Mouse (Mus musculus) lung, postnatal 0 days (tissue): ENCODE data around the gene Tigd3. TPM values are rescaled to one million over a fixed set of nuclear protein-coding genes. Genes with fewer than 3 reads are reported as not detected.
A peak's percentile ranks its signal among the peaks of the same experiment; 100 is the strongest.

ENCODE experiments used
- ATAC-seq: fragments of 200-750 bp; cut with Nextera tagmentation; 2 replicates; pipeline ENCODE4 v1.8.0; 2017; ENCODE audit warnings: moderate library complexity
- DNase-seq: peaks from one replicate; pipeline ENCODE4 v3.0.0-alpha.2; 2016; ENCODE audit warnings: low spot score
- H3K27ac ChIP-seq: fragments of 300-500 bp; sonication (generic); 2 replicates; pipeline ENCODE4 v1.5.1; 2014; ENCODE audit warnings: antibody characterized with exemption, mild to moderate bottlenecking, low read length, mixed read lengths
- H3K27me3 ChIP-seq: fragments of 300-500 bp; sonication (generic); replicated peaks from 2 replicates; pipeline ENCODE4 v1.6.1; 2014; ENCODE audit warnings: low read length, mixed read lengths; ENCODE audit not compliant: insufficient read depth
- H3K36me3 ChIP-seq: fragments of 300-500 bp; sonication (generic); 2 replicates; pipeline ENCODE4 v1.6.1; 2014; ENCODE audit warnings: low read length, mixed read lengths; ENCODE audit not compliant: insufficient read depth
- H3K4me1 ChIP-seq: fragments of 300-500 bp; sonication (generic); 2 replicates; pipeline ENCODE4 v1.6.1; 2014; ENCODE audit warnings: antibody characterized with exemption, low read depth, low read length, mixed read lengths; ENCODE audit not compliant: insufficient read depth
- H3K4me2 ChIP-seq: fragments of 300-500 bp; sonication (generic); replicated peaks from 2 replicates; pipeline ENCODE4 v1.6.1; 2014; ENCODE audit warnings: low read depth, mild to moderate bottlenecking, low read length, moderate library complexity, mixed read lengths
- H3K4me3 ChIP-seq: fragments of 300-500 bp; sonication (generic); 2 replicates; pipeline ENCODE4 v1.5.1; 2014; ENCODE audit warnings: low read depth, low read length
- H3K9ac ChIP-seq: fragments of 300-500 bp; sonication (generic); replicated peaks from 2 replicates; pipeline ENCODE4 v1.6.1; 2014; ENCODE audit warnings: low read depth, mild to moderate bottlenecking
- H3K9me3 ChIP-seq: fragments of 300-500 bp; sonication (generic); 2 replicates; pipeline ENCODE4 v1.6.1; 2016; ENCODE audit warnings: low read length, mixed read lengths
- CTCF ChIP-seq: IDR thresholded peaks from 2 replicates; pipeline ENCODE4 v1.5.1; 2016; ENCODE audit warnings: antibody characterized with exemption, mild to moderate bottlenecking
- EP300 ChIP-seq: IDR thresholded peaks from 2 replicates; pipeline ENCODE4 v1.6.1; 2016; ENCODE audit warnings: antibody characterized with exemption, mild to moderate bottlenecking, control low read depth
- WGBS: fragments of 180-500 bp; shearing (Covaris S2); extraction: QIAGEN DNeasy Blood & Tissue Kit; methylation state at CpG from one replicate; pipeline ENCODE4 v1.1.7; 2014; 5-methylcytosine and 5-hydroxymethylcytosine counted together
- polyA plus RNA-seq: library from polyadenylated mRNA; unstranded; fragments of >200 nt; fragmentation: Nextera tagmentation; extraction: Ambion mirVana; gene quantifications from 2 replicates; pipeline ENCODE4 v1.2.1, GENCODE M21; 2015

Tigd3 gene
- polyA plus RNA-seq, 1 experiment from 2014 or later: 1.3 TPM

GRCm38 (mm10) chr19:5845319-5846135 is 48.4 kb downstream of the Tigd3 start:
- 3% methylated on average over 45 of the region's 45 CpGs for WGBS
- Histone ChIP-seq H3K27ac (peak overlapping the region; percentile 100), H3K4me3 (peak overlapping the region; percentile 63), H3K4me1 (peaks cover 36% of the 10 kb centered on the region), H3K27me3 (no peaks in the 10 kb centered on the region), H3K9ac (peak overlapping the region; percentile 95), H3K36me3 (no peaks in the 10 kb centered on the region), H3K4me2 (peak overlapping the region; percentile 55), H3K9me3 (no peaks in the 10 kb centered on the region)
- ATAC-seq (peak; percentile 43), DNase-seq (peak; percentile 99)
- peak; percentile 48 for TF ChIP-seq CTCF
- peak; percentile 96 for TF ChIP-seq EP300

GRCm38 (mm10) chr19:5844831-5845318 is 49.1 kb downstream of the Tigd3 start:
- Histone ChIP-seq H3K36me3 (no peaks in the 10 kb centered on the region), H3K4me3 (peak overlapping the region; percentile 63), H3K4me2 (peak overlapping the region; percentile 55), H3K27me3 (no peaks in the 10 kb centered on the region), H3K27ac (peak overlapping the region; percentile 100), H3K4me1 (peaks cover 36% of the 10 kb centered on the region), H3K9me3 (no peaks in the 10 kb centered on the region), H3K9ac (peak overlapping the region; percentile 95)
- no peak for TF ChIP-seq CTCF
- no peak for TF ChIP-seq EP300
- WGBS: 40% methylated on average over 12 of the region's 12 CpGs
- no peak for ATAC-seq
- no peak for DNase-seq

- WGBS: 45% methylated on average over 30 of the region's 30 CpGs
- ATAC-seq (no peak), DNase-seq (peak; percentile 59)
- Histone ChIP-seq H3K9me3 (no peaks in the 10 kb centered on the region), H3K9ac (peak overlapping the region; percentile 95), H3K27me3 (no peaks in the 10 kb centered on the region), H3K36me3 (no peaks in the 10 kb centered on the region), H3K27ac (peak overlapping the region; percentile 100), H3K4me1 (peaks cover 32% of the 10 kb centered on the region), H3K4me2 (peak overlapping the region; percentile 55), H3K4me3 (peak overlapping the region; percentile 63)
- no peak for TF ChIP-seq EP300
- TF ChIP-seq CTCF: peak; percentile 10; the same call in 1 of the 2 replicates
Observed at GRCm38 (mm10) chr19:5843781-5844691, 49.9 kb downstream of the Tigd3 start.

GRCm38 (mm10) chr19:5842785-5843730 is 50.9 kb downstream of the Tigd3 start:
- Histone ChIP-seq H3K4me1 (peaks cover 22% of the 10 kb centered on the region), H3K9ac (peak overlapping the region; percentile 95), H3K4me3 (peak overlapping the region; percentile 63), H3K9me3 (no peaks in the 10 kb centered on the region), H3K36me3 (no peaks in the 10 kb centered on the region), H3K27ac (peak overlapping the region; percentile 100), H3K27me3 (no peaks in the 10 kb centered on the region), H3K4me2 (peak overlapping the region; percentile 55)
- peak; percentile 38 for TF ChIP-seq EP300
- TF ChIP-seq CTCF: peak; percentile 14; the same call in 1 of the 2 replicates
- ATAC-seq (no peak), DNase-seq (peak; percentile 86)
- 48% methylated on average over 9 of the region's 9 CpGs for WGBS

- Histone ChIP-seq H3K27ac (peak overlapping the region; percentile 100), H3K4me3 (peak overlapping the region; percentile 63), H3K4me1 (peaks cover 14% of the 10 kb centered on the region), H3K9me3 (no peaks in the 10 kb centered on the region), H3K27me3 (no peaks in the 10 kb centered on the region), H3K9ac (peak overlapping the region; percentile 95), H3K36me3 (no peaks in the 10 kb centered on the region), H3K4me2 (peak overlapping the region; percentile 55)
- peak; percentile 77 for DNase-seq
- no peak for TF ChIP-seq CTCF
- no peak for TF ChIP-seq EP300
- no peak for ATAC-seq
- 49% methylated on average over 5 of the region's 5 CpGs for WGBS
Observed at GRCm38 (mm10) chr19:5841999-5842784, 51.8 kb downstream of the Tigd3 start.
